Mouse (Mus musculus) lung, adult 2 months (tissue): ENCODE results near the gene Tmprss7. TPM values are rescaled to one million over a fixed set of nuclear protein-coding genes. Genes with fewer than 3 reads are reported as not detected.

Experiments
- DNase-seq: peaks from one replicate; pipeline ENCODE4 v3.0.0; 2022
- H3K4me1 ChIP-seq: fragments of 200-500 bp; 2 replicates; pipeline ENCODE4 v1.6.1; 2011; ENCODE audit warnings: low read length; ENCODE audit not compliant: control insufficient read depth, insufficient read depth
- H3K4me3 ChIP-seq: fragments of 200-500 bp; replicated peaks from 2 replicates; pipeline ENCODE3; 2011; ENCODE audit warnings: low read depth, mild to moderate bottlenecking, control low read depth, low read length; ENCODE audit errors: extremely low read depth
- CTCF ChIP-seq: fragments of 200-500 bp; IDR thresholded peaks from 2 replicates; pipeline ENCODE4 v1.5.1; 2011; ENCODE audit warnings: mild to moderate bottlenecking, low read length, control low read depth; ENCODE audit not compliant: insufficient read depth
- POLR2A ChIP-seq: fragments of 200-500 bp; IDR thresholded peaks from 2 replicates; pipeline ENCODE4 v1.6.1; 2011; ENCODE audit warnings: low read depth, mild to moderate bottlenecking, control low read depth, low read length, borderline replicate concordance; ENCODE audit errors: extremely low read depth
- WGBS: fragments of 180-500 bp; shearing (Covaris S2); methylation state at CpG from one replicate; pipeline ENCODE4 v1.1.7; 2018; 5-methylcytosine and 5-hydroxymethylcytosine counted together
- polyA plus RNA-seq: library from polyadenylated mRNA; depleted of rRNA; stranded (reverse); fragments of >200 nt; gene quantifications from 2 replicates; pipeline ENCODE4 v1.2.3, GENCODE M21; 2012

The Tmprss7 gene
- polyA plus RNA-seq, 1 experiment = 0.06 TPM

GRCm38 (mm10) chr16:45690178-45690577 is 3.3 kb downstream of the Tmprss7 start:
- 28% methylated on average over 4 of the region's 4 CpGs for WGBS
- no peaks in the 10 kb centered on the region for H3K4me1 ChIP-seq
- no peak for DNase-seq
- no peak overlapping the region for H3K4me3 ChIP-seq
- TF ChIP-seq CTCF = no peak
- TF ChIP-seq POLR2A = no peak

GRCm38 (mm10) chr16:45686833-45687232 is 6.6 kb downstream of the Tmprss7 start:
- WGBS = 74% methylated on average over 3 of the region's 3 CpGs
- TF ChIP-seq POLR2A (no peak), CTCF (no peak)
- H3K4me3 ChIP-seq = no peak overlapping the region
- DNase-seq = no peak
- no peaks in the 10 kb centered on the region for H3K4me1 ChIP-seq

GRCm38 (mm10) chr16:45685295-45685694 is 8.2 kb downstream of the Tmprss7 start:
- no peak for DNase-seq
- no peak overlapping the region for H3K4me3 ChIP-seq
- WGBS = 72% methylated on average over 3 of the region's 3 CpGs
- H3K4me1 ChIP-seq = no peaks in the 10 kb centered on the region
- TF ChIP-seq POLR2A (no peak), CTCF (no peak)

- peak; percentile 62 for DNase-seq
- WGBS = 13% methylated on average over 8 of the region's 8 CpGs
- TF ChIP-seq CTCF (peak; percentile 87), POLR2A (no peak)
- Histone ChIP-seq H3K4me3 (no peak overlapping the region), H3K4me1 (no peaks in the 10 kb centered on the region)
Measured at GRCm38 (mm10) chr16:45684815-45685214, 8.6 kb downstream of the Tmprss7 start.

- H3K4me1 ChIP-seq = no peaks in the 10 kb centered on the region
- TF ChIP-seq CTCF (no peak), POLR2A (no peak)
- no peak overlapping the region for H3K4me3 ChIP-seq
- DNase-seq = no peak
- WGBS = 8% methylated on average over 1 of the region's 1 CpGs
Measured at GRCm38 (mm10) chr16:45676462-45676861, 17.0 kb downstream of the Tmprss7 start.

- TF ChIP-seq POLR2A (no peak), CTCF (no peak)
- DNase-seq = no peak
- H3K4me1 ChIP-seq = no peaks in the 10 kb centered on the region
- no peak overlapping the region for H3K4me3 ChIP-seq
- WGBS = 60% methylated on average over 4 of the region's 4 CpGs
Measured at GRCm38 (mm10) chr16:45670005-45670404, 23.5 kb downstream of the Tmprss7 start.

GRCm38 (mm10) chr16:45668178-45668577 is 25.3 kb downstream of the Tmprss7 start:
- Histone ChIP-seq H3K4me3 (no peak overlapping the region), H3K4me1 (no peaks in the 10 kb centered on the region)
- no peak for TF ChIP-seq POLR2A
- no peak for TF ChIP-seq CTCF
- no peak for DNase-seq
- 41% methylated on average over 3 of the region's 3 CpGs for WGBS

- TF ChIP-seq POLR2A (no peak), CTCF (no peak)
- no peaks in the 10 kb centered on the region for H3K4me1 ChIP-seq
- 37% methylated on average over 2 of the region's 2 CpGs for WGBS
- DNase-seq = no peak
- no peak overlapping the region for H3K4me3 ChIP-seq
Measured at GRCm38 (mm10) chr16:45666136-45666535, 27.3 kb downstream of the Tmprss7 start.

GRCm38 (mm10) chr16:45662381-45662780 is 31.1 kb downstream of the Tmprss7 start:
- TF ChIP-seq POLR2A = no peak
- TF ChIP-seq CTCF = no peak
- no peak for DNase-seq
- Histone ChIP-seq H3K4me1 (no peaks in the 10 kb centered on the region), H3K4me3 (no peak overlapping the region)

GRCm38 (mm10) chr16:45659596-45659995 is 33.9 kb downstream of the Tmprss7 start:
- no peak for DNase-seq
- Histone ChIP-seq H3K4me1 (no peaks in the 10 kb centered on the region), H3K4me3 (no peak overlapping the region)
- 79% methylated on average over 4 of the region's 4 CpGs for WGBS
- TF ChIP-seq CTCF (no peak), POLR2A (no peak)
